Mouse (Mus musculus): Measurements from ENCODE around the gene Smg8. TPM values are rescaled to one million over a fixed set of nuclear protein-coding genes. Genes with fewer than 3 reads are reported as not detected.
"Not testable (repeated sequence)": the region's sequence is repeated elsewhere in the genome, so short reads cannot be mapped to it uniquely, and the experiment has no call there.

Gene Smg8
- polyA plus RNA-seq, 1 experiment from 2014 or later, result 6.9 TPM

- Histone ChIP-seq H3K36me3 (replicated peaks) (peaks cover 50% of the 10 kb centered on the region), H3K27ac (replicated peaks) (peak within 1 kb of the TSS; percentile 92), H3K4me3 (replicated peaks) (peak within 1 kb of the TSS; percentile 99), H3K9ac (peak within 1 kb of the TSS; percentile 99), H3K4me2 (peak within 1 kb of the TSS; percentile 67), H3K9me3 (replicated peaks) (no peaks in the 10 kb centered on the region), H3K4me1 (replicated peaks) (peaks cover 23% of the 10 kb centered on the region), H3K27me3 (no peaks in the 10 kb centered on the region)
- ATAC-seq (ENCODE audit: insufficient read depth), result no peak
- under 1% methylated on average over 14 of the region's 14 CpGs for WGBS (ENCODE audit: insufficient replicate concordance)
Measured at GRCm38 (mm10) chr11:87108409-87108754, 21.8 kb upstream of the Smg8 start, which contains the start of gene Prr11. TSS of gene Prr11 (minus strand) at chr11:87108708.

GRCm38 (mm10) chr11:87087142-87087541, 568 bp upstream of the Smg8 start:
- Histone ChIP-seq H3K27me3 (no peaks in the 10 kb centered on the region), H3K4me3 (replicated peaks) (peak overlapping the region; percentile 70), H3K36me3 (replicated peaks) (peaks cover 49% of the 10 kb centered on the region), H3K9me3 (replicated peaks) (no peaks in the 10 kb centered on the region), H3K9ac (peak overlapping the region; percentile 78), H3K4me1 (replicated peaks) (peaks cover 31% of the 10 kb centered on the region), H3K4me2 (peak overlapping the region; percentile 80), H3K27ac (replicated peaks) (peak overlapping the region; percentile 69)
- ATAC-seq (ENCODE audit: insufficient read depth), result 0 out of 2 replicates have a peak, but pooled peaks have one; percentile 57
- 22% methylated on average over 2 of the region's 2 CpGs for WGBS (ENCODE audit: insufficient replicate concordance)

GRCm38 (mm10) chr11:87085461-87085860, 1.1 kb downstream of the Smg8 start:
- Histone ChIP-seq H3K9ac (peak overlapping the region; percentile 78), H3K4me1 (replicated peaks) (peaks cover 31% of the 10 kb centered on the region), H3K9me3 (replicated peaks) (no peaks in the 10 kb centered on the region), H3K27me3 (no peaks in the 10 kb centered on the region), H3K36me3 (replicated peaks) (peaks cover 47% of the 10 kb centered on the region), H3K27ac (replicated peaks) (0 out of 2 replicates have a peak overlapping the region, but pooled peaks have one; percentile 69), H3K4me3 (replicated peaks) (peak overlapping the region; percentile 70), H3K4me2 (peak overlapping the region; percentile 80)
- WGBS (ENCODE audit: insufficient replicate concordance), result 74% methylated on average over 13 of the region's 13 CpGs
- ATAC-seq (ENCODE audit: insufficient read depth), result no peak

GRCm38 (mm10) chr11:87083712-87084111, 2.9 kb downstream of the Smg8 start:
- no peaks in the 10 kb centered on the region for H3K9me3 ChIP-seq (replicated peaks)
- H3K27me3 ChIP-seq, result no peaks in the 10 kb centered on the region
- ATAC-seq (ENCODE audit: insufficient read depth), result no peak
- H3K36me3 ChIP-seq (replicated peaks), result peaks cover 48% of the 10 kb centered on the region
- WGBS (ENCODE audit: insufficient replicate concordance), result 70% methylated on average over 1 of the region's 1 CpGs
- H3K9ac ChIP-seq, result no peak overlapping the region
- H3K4me1 ChIP-seq (replicated peaks), result peaks cover 36% of the 10 kb centered on the region
- no peak overlapping the region for H3K4me2 ChIP-seq
- H3K4me3 ChIP-seq (replicated peaks), result no peak overlapping the region
- H3K27ac ChIP-seq (replicated peaks), result no peak overlapping the region

- no peaks in the 10 kb centered on the region for H3K27me3 ChIP-seq
- peaks cover 21% of the 10 kb centered on the region for H3K4me1 ChIP-seq (replicated peaks)
- peak; percentile 89 for ATAC-seq (ENCODE audit: insufficient read depth)
- WGBS (ENCODE audit: insufficient replicate concordance), result 2% methylated on average over 43 of the region's 43 CpGs
- H3K4me3 ChIP-seq (replicated peaks), result peak within 1 kb of the TSS; percentile 66
- H3K9ac ChIP-seq, result peak within 1 kb of the TSS; percentile 71
- peak within 1 kb of the TSS; percentile 99 for H3K4me2 ChIP-seq
- H3K27ac ChIP-seq (replicated peaks), result peak within 1 kb of the TSS; percentile 48; the same call in 1 of the 2 replicates
- H3K36me3 ChIP-seq (replicated peaks), result peaks cover 24% of the 10 kb centered on the region
- no peaks in the 10 kb centered on the region for H3K9me3 ChIP-seq (replicated peaks)
Measured at GRCm38 (mm10) chr11:87073866-87074440, 12.6 kb downstream of the Smg8 start, which contains the start of gene Gdpd1. TSS of gene Gdpd1 (minus strand) at chr11:87074062.

- peaks cover 20% of the 10 kb centered on the region for H3K36me3 ChIP-seq (replicated peaks)
- peak overlapping the region; percentile 66 for H3K4me3 ChIP-seq (replicated peaks)
- 3% methylated on average over 24 of the region's 24 CpGs for WGBS (ENCODE audit: insufficient replicate concordance)
- H3K4me1 ChIP-seq (replicated peaks), result peaks cover 21% of the 10 kb centered on the region
- H3K4me2 ChIP-seq, result peak overlapping the region; percentile 99
- H3K9ac ChIP-seq, result peak overlapping the region; percentile 71
- H3K9me3 ChIP-seq (replicated peaks), result no peaks in the 10 kb centered on the region
- H3K27ac ChIP-seq (replicated peaks), result peak overlapping the region; percentile 48; the same call in 1 of the 2 replicates
- no peaks in the 10 kb centered on the region for H3K27me3 ChIP-seq
- ATAC-seq (ENCODE audit: insufficient read depth), result peak; percentile 60
Measured at GRCm38 (mm10) chr11:87073343-87073865, 13.2 kb downstream of the Smg8 start.

- Histone ChIP-seq H3K27me3 (no peaks in the 10 kb centered on the region), H3K9ac (no peak overlapping the region), H3K4me1 (replicated peaks) (0 out of 2 replicates have a peak, but pooled peaks cover 4% of the 10 kb centered on the region), H3K27ac (replicated peaks) (no peak overlapping the region), H3K36me3 (replicated peaks) (no peaks in the 10 kb centered on the region), H3K9me3 (replicated peaks) (no peaks in the 10 kb centered on the region), H3K4me2 (no peak overlapping the region), H3K4me3 (replicated peaks) (no peak overlapping the region)
- 49% methylated on average over 3 of the region's 3 CpGs for WGBS (ENCODE audit: insufficient replicate concordance)
- ATAC-seq (ENCODE audit: insufficient read depth), result no peak
Measured at GRCm38 (mm10) chr11:87062087-87062486, 24.5 kb downstream of the Smg8 start.

- Histone ChIP-seq H3K36me3 (replicated peaks) (no peaks in the 10 kb centered on the region), H3K9ac (no peak overlapping the region), H3K4me3 (replicated peaks) (no peak overlapping the region), H3K4me1 (replicated peaks) (peaks cover 16% of the 10 kb centered on the region), H3K27me3 (no peaks in the 10 kb centered on the region), H3K9me3 (replicated peaks) (no peaks in the 10 kb centered on the region), H3K4me2 (no peak overlapping the region), H3K27ac (replicated peaks) (no peak overlapping the region)
- ATAC-seq (ENCODE audit: insufficient read depth), result no peak
- 88% methylated on average over 2 of the region's 2 CpGs for WGBS (ENCODE audit: insufficient replicate concordance)
Measured at GRCm38 (mm10) chr11:87060410-87060809, 26.2 kb downstream of the Smg8 start.

GRCm38 (mm10) chr11:87056286-87056685, 30.3 kb downstream of the Smg8 start:
- H3K27ac ChIP-seq (replicated peaks), result peak overlapping the region; percentile 55
- no peak overlapping the region for H3K4me3 ChIP-seq (replicated peaks)

GRCm38 (mm10) chr11:87048900-87049299, 37.7 kb downstream of the Smg8 start:
- ATAC-seq (ENCODE audit: insufficient read depth), result not testable (repeated sequence)

More at GRCm38 (mm10) chr11:87056286-87056685, 30.3 kb downstream of the Smg8 start:
- WGBS (ENCODE audit: insufficient replicate concordance), result 30% methylated on average over 6 of the region's 6 CpGs
- peaks cover 16% of the 10 kb centered on the region for H3K4me1 ChIP-seq (replicated peaks)
- peak overlapping the region; percentile 39 for H3K4me2 ChIP-seq
- peak; percentile 88 for ATAC-seq (ENCODE audit: insufficient read depth)
- H3K9me3 ChIP-seq (replicated peaks), result no peaks in the 10 kb centered on the region
- H3K36me3 ChIP-seq (replicated peaks), result no peaks in the 10 kb centered on the region
- H3K9ac ChIP-seq, result no peak overlapping the region
- H3K27me3 ChIP-seq, result no peaks in the 10 kb centered on the region

GRCm38 (mm10) chr11:87046968-87047367, 39.6 kb downstream of the Smg8 start:
- Histone ChIP-seq H3K27ac (replicated peaks) (no peak overlapping the region), H3K9ac (no peak overlapping the region), H3K27me3 (no peaks in the 10 kb centered on the region), H3K9me3 (replicated peaks) (no peaks in the 10 kb centered on the region), H3K4me3 (replicated peaks) (no peak overlapping the region), H3K36me3 (replicated peaks) (no peaks in the 10 kb centered on the region), H3K4me1 (replicated peaks) (peaks cover 6% of the 10 kb centered on the region; the same call in 1 of the 2 replicates), H3K4me2 (no peak overlapping the region)
- ATAC-seq (ENCODE audit: insufficient read depth), result no peak
- 51% methylated on average over 5 of the region's 5 CpGs for WGBS (ENCODE audit: insufficient replicate concordance)

More at GRCm38 (mm10) chr11:87048900-87049299, 37.7 kb downstream of the Smg8 start:
- not testable (repeated sequence) for H3K4me3 ChIP-seq (replicated peaks); H3K36me3 ChIP-seq (replicated peaks); H3K27me3 ChIP-seq; H3K9ac ChIP-seq; H3K4me2 ChIP-seq; H3K4me1 ChIP-seq (replicated peaks); H3K9me3 ChIP-seq (replicated peaks); H3K27ac ChIP-seq (replicated peaks)
- 84% methylated on average over 7 of the region's 7 CpGs for WGBS (ENCODE audit: insufficient replicate concordance)

All from liver, embryonic 15.5 days (tissue).